Mouse (Mus musculus): Measurements from ENCODE around the gene Maged1.

- TF ChIP-seq CTCF (IDR thresholded peaks at IDR 0.05; ENCODE audit: extremely low read depth, insufficient read depth, insufficient read length, insufficient replicate concordance) (no peak), POLR2A (IDR thresholded peaks at IDR 0.05; ENCODE audit: low read depth, low read length) (no peak)
These were observed 55.7 kb downstream of the Maged1 start for GRCm38 (mm10) chrX:94486001-94486792.

Measured in spleen, adult 2 months (tissue).